Mouse (Mus musculus): ENCODE measurements at regions not wholly inside any gene's neighbourhood (a gene's known extent, or its start where the extent isn't known, plus 50 kb on each side); places are given as distances from the start of the nearest gene placed in this dataset.

DNA sequence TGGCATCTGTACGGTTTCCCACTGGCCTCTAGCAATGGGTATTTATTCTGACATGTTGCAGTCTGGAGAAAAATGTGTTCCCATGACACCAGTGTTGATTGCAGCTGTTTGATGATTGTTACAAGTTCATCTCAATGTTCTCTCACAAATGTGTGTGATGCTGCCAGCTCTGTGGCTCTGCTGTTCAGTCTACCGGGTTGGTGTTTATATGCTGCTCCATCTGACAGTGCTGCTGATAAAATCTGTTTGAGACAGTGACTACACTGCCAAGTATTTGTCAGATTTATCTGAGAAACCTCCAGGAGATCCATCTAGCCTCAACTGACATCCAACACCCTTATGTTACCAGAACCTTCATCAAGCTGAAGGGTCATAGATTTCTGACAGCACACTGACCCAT lies 896.1 kb upstream of the Diaph2 start:
- DNase-seq (ENCODE audit: low spot score in 2 of 2): peak in 1 of 2 experiments; percentile 1
- intact Hi-C loops (cut with DNase I): no loop called here
